Mouse (Mus musculus) granulocyte monocyte progenitor cell, adult 5-6 weeks (primary cell): ENCODE data around the gene Ppt2. TPM values are rescaled to one million over a fixed set of nuclear protein-coding genes. Genes with fewer than 3 reads are reported as not detected.
A peak's percentile ranks its signal among the peaks of the same experiment; 100 is the strongest.

ENCODE experiments used
- ATAC-seq: replicated peaks from 2 replicates; pipeline ENCODE4 v1.8.0; 2016; ENCODE audit warnings: mild to moderate bottlenecking, moderate TSS enrichment, inconsistent platforms; ENCODE audit not compliant: poor library complexity, severe bottlenecking
- total RNA-seq, 2 experiments: library from RNA; stranded (forward) in 1 of 2; stranded (reverse) in 1 of 2; fragments of 200-712, 200-1000 nt in 1 of 2; fragments of >200 nt in 1 of 2; fragmentation: Nextera tagmentation in 1 of 2; gene quantifications; 2 replicates each; pipeline ENCODE4 v1.2.3; 2014 to 2017

Gene Ppt2
- total RNA-seq, 2 experiments from 2014 or later: 23.3 to 41.9 TPM

- ATAC-seq: peak; percentile 64
Measured at GRCm38 (mm10) chr17:34640778-34641601, 12.7 kb upstream of the Ppt2 start.

DNA sequence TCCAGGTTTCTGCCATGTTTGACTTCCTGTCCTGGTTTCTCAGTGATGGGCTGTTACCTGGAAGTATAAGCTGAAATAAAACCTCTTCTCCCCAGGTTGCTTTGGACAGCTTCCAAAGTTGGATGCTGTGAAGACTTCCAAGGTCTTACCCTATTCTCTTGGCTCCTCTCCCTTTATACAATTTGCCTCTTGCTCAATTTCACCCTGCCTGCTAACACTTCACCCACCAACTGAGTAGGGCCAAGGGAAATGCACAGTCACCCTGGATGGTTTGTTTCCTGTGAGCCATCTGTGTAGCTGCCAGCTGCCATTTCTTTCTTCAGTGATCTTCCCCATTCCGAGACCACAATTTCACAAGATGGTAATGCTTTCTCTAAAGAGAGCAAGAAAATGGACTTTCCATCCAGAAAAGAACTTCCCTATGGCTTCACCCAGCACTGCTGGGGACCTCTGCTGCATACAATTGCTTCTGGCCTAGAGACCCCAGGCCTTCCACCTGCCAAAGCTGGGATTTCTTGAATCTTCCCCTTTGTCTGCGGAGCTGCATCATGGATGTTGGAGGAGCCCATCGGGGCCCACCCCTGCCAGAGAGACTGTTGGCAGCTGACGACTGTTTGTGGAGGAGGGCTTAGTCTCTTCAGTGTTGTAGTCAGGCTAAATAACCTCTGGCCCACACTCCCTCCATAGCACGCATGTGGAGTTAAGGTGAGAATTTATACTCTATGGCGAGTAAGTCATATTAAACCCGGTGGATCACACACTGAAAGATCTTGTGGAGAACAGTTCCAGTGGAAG is 11.3 kb upstream of the Ppt2 start:
- peak; percentile 82 for ATAC-seq

- no peak for ATAC-seq
Measured at GRCm38 (mm10) chr17:34637459-34637858, 9.1 kb upstream of the Ppt2 start.

DNA sequence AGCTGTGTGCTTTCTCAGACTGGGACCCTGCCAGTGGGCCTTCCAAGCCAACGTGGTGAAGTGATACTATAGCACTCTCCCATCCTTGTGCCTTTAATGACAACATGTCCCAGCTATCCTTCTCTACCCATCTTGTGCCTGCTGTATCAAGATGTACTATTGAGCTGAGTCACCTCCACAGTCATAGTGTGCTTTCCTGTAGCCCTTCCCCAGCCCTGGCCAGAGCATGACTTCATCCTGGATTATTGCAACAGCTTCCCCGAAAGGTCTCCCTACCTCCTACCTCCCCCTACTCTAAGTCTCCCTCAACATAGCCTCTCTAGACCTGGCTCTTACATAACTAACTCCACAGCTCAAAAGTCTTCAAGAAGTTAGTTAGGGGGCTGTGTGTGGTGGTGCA is 7.4 kb upstream of the Ppt2 start:
- peak; percentile 12 for ATAC-seq

GRCm38 (mm10) chr17:34632261-34632691 is 4.0 kb upstream of the Ppt2 start:
- peak; percentile 77 for ATAC-seq

- no peak for ATAC-seq
Measured at GRCm38 (mm10) chr17:34631647-34632046, 3.3 kb upstream of the Ppt2 start.

- no peak for ATAC-seq
Measured at GRCm38 (mm10) chr17:34630761-34631301, 2.5 kb upstream of the Ppt2 start.

DNA sequence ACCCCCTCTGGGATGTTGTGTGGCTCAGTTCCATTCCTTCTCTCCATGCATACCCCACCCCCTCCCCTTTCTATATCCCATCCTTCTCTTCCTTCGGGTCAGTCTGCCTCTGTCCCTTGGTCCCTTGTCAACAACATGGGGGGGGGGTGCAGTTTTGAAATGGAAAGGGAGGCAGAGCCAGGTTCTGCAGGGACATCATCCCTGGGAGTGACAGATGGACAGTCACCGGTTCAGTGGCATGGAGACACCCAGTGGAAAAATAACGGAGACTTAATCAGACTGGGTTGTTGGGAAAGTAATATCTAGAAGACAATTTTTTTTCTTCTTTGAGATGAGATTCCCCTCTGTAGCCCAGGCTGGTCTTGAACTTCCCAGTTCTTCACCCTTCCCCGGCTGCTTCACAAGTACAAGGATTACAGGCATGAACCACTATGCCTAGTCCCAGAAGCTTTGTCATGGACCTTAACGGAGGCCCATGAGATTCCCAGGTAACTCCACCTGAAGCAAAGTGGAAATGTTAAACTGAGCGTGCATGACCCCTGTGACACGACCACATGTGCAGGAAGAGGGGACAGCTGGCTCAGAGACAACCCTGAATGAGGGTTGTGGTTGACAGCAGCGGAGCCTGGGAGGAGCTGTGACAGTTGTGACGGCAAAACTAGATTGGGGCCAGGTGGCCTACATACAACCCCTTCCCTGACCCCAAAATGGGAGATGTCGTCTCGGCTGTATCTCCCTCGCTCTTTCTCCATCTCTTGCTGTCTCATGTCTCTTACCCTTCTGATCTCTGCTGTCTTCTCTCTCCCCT is 1.7 kb upstream of the Ppt2 start:
- no peak for ATAC-seq

GRCm38 (mm10) chr17:34629221-34629751 is 976 bp upstream of the Ppt2 start, which contains the start of gene Prrt1:
Gene Prrt1, plus strand, starts transcription at chr17:34629533.
- ATAC-seq: no peak

DNA sequence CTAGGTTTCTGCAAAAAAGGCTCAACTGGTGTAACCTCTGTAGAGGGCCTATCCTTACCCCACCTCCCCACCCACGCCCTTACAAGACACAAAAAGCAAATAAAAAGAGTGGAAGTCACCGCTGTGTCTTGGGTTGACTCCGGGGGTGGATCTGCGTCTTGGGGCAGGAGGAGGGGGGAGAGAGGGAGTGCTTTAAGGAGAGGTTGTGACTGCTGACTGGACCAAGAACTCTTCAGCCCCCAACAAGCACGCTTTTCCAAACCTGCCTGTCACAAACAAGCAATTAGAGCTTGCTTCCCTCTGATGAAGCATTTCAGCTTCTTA is 296 bp upstream of the Ppt2 start:
- ATAC-seq: no peak

- peak; percentile 59 for ATAC-seq
Measured at GRCm38 (mm10) chr17:34627093-34627942, 992 bp downstream of the Ppt2 start.

GRCm38 (mm10) chr17:34626773-34627092 is 1.6 kb downstream of the Ppt2 start:
- ATAC-seq: peak; percentile 55

GRCm38 (mm10) chr17:34626062-34626772 is 2.1 kb downstream of the Ppt2 start:
- no peak for ATAC-seq

- no peak for ATAC-seq
Measured at GRCm38 (mm10) chr17:34624981-34625380, 3.3 kb downstream of the Ppt2 start.

DNA sequence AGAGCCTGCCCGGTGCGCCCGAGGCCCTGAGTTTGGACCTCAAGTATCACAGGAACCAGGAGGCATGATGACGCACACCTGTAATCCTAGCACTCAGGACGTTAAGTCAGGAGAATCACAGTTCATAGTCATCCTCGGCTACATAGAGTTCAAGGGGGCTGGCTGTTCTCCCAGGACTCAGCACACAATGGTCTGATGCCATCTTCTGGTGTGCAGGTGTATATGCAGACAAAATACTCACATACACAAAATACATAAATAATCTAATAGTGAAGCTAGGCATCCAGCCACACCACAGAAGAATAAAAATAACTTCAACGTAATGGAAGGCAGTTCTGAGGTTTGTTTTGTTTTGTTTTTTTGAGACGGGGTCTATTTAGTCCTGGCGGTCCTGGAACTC is 5.1 kb downstream of the Ppt2 start:
- ATAC-seq: no peak

- no peak for ATAC-seq
Measured at GRCm38 (mm10) chr17:34621006-34621405, 7.3 kb downstream of the Ppt2 start.

GRCm38 (mm10) chr17:34618999-34619398 is 9.3 kb downstream of the Ppt2 start:
- peak; percentile 67 for ATAC-seq

DNA sequence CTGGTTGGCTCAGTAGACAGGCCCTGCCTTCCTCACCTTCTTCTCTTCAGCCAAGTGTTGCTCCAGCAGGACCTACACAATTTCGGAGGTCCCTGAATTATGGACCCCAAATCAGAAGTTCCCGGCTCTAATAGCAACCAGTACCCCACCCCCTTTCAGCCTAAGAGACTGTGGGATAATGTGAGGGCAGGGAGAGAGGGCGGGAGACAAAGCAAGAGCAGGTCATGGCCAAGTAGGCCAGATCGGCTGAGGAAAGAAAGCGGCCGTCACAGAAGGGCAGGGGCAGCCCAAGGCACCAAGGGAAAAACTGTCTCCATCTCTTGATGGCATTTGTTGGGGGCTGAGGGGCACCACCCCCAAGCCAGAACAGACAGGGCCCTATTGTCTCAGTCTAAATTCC is 12.4 kb downstream of the Ppt2 start, which contains the start of gene Egfl8:
Egfl8 (minus strand) TSS at position 101 of the 400 bp plus-strand sequence.
- no peak for ATAC-seq

DNA sequence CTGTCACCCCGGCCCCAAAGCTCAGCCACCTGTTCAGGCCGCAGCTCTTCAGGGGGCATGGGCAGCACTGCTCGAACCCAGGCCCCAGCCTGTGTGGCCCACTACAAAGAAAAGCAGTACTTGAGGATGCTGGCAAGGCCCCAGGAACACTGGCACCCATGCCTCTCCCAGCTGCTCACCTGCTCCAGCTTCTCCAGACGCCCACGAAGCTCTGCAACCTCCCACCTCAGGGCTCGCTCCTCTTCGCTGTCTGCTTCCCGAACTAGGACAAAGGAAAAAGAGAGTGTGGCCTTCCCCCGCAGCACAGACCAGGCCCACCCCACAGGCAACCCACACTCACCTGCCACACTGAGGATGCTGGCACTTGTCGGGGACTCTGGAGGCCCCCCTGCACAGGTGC is 14.5 kb downstream of the Ppt2 start:
- ATAC-seq: no peak
